Mouse (Mus musculus) cerebellum, adult (tissue): Measurements from ENCODE around the gene Dbx1.

ENCODE experiments used
- ATAC-seq: cut with Nextera tagmentation; 2 replicates; pipeline ENCODE4 v1.9.2; 2017; ENCODE audit warnings: mild to moderate bottlenecking, moderate library complexity, mixed read lengths; ENCODE audit not compliant: insufficient number of reproducible peaks, low FRiP score, low TSS enrichment

The Dbx1 gene

GRCm38 (mm10) chr7:49636491-49637115 is at the start of gene Dbx1:
Gene Dbx1, minus strand, starts transcription at chr7:49636849.
- no peak for ATAC-seq

GRCm38 (mm10) chr7:49678826-49679377 is 42.3 kb upstream of the Dbx1 start:
- no peak for ATAC-seq

GRCm38 (mm10) chr7:49678100-49678825 is 41.6 kb upstream of the Dbx1 start:
- no peak for ATAC-seq

- ATAC-seq: no peak
Observed at GRCm38 (mm10) chr7:49677166-49677565, 40.5 kb upstream of the Dbx1 start.

- ATAC-seq: no peak
Observed at GRCm38 (mm10) chr7:49676627-49677026, 40.0 kb upstream of the Dbx1 start.

GRCm38 (mm10) chr7:49668260-49668857 is 31.7 kb upstream of the Dbx1 start:
- ATAC-seq: no peak

- no peak for ATAC-seq
Observed at GRCm38 (mm10) chr7:49663575-49663974, 26.9 kb upstream of the Dbx1 start.

- ATAC-seq: no peak
Observed at GRCm38 (mm10) chr7:49662492-49663026, 25.9 kb upstream of the Dbx1 start.

GRCm38 (mm10) chr7:49661811-49662491 is 25.3 kb upstream of the Dbx1 start:
- no peak for ATAC-seq

GRCm38 (mm10) chr7:49640709-49641305 is 4.2 kb upstream of the Dbx1 start:
- ATAC-seq: no peak

- ATAC-seq: no peak
Observed at GRCm38 (mm10) chr7:49639864-49640708, 3.4 kb upstream of the Dbx1 start.

- no peak for ATAC-seq
Observed at GRCm38 (mm10) chr7:49638941-49639776, 2.5 kb upstream of the Dbx1 start.

- ATAC-seq: no peak
Observed at GRCm38 (mm10) chr7:49637851-49638663, 1.4 kb upstream of the Dbx1 start.

GRCm38 (mm10) chr7:49637281-49637680 is 632 bp upstream of the Dbx1 start:
- ATAC-seq: no peak

GRCm38 (mm10) chr7:49635971-49636370 is 678 bp downstream of the Dbx1 start:
- ATAC-seq: no peak

GRCm38 (mm10) chr7:49635074-49635621 is 1.5 kb downstream of the Dbx1 start:
- ATAC-seq: no peak
